Mouse (Mus musculus) neural tube, embryonic 11.5 days (tissue): Measurements from ENCODE around the gene Got1. TPM values are rescaled to one million over a fixed set of nuclear protein-coding genes. Genes with fewer than 3 reads are reported as not detected.

Experiments
- ATAC-seq: fragments of 200-750 bp; cut with Nextera tagmentation; 2 replicates; pipeline ENCODE4 v1.8.0; 2017; ENCODE audit warnings: moderate number of reproducible peaks, mild to moderate bottlenecking, moderate TSS enrichment, moderate library complexity; ENCODE audit not compliant: insufficient read depth, low FRiP score, low TSS enrichment
- DNase-seq: peaks from one replicate; pipeline ENCODE4 v3.0.0-alpha.2; 2015; ENCODE audit warnings: low spot score
- H3K27ac ChIP-seq: fragments of 300-500 bp; sonication (generic); 2 replicates; pipeline ENCODE4 v1.5.1; 2014; ENCODE audit warnings: low read depth, mild to moderate bottlenecking, low read length
- H3K27me3 ChIP-seq: fragments of 300-500 bp; sonication (generic); 2 replicates; pipeline ENCODE4 v1.6.1; 2014; ENCODE audit warnings: mild to moderate bottlenecking, low read length, mixed read lengths; ENCODE audit not compliant: control insufficient read depth, insufficient read depth
- H3K36me3 ChIP-seq: fragments of 300-500 bp; sonication (generic); 2 replicates; pipeline ENCODE4 v1.6.1; 2014; ENCODE audit warnings: mild to moderate bottlenecking, low read length, moderate library complexity, mixed read lengths; ENCODE audit not compliant: control insufficient read depth, insufficient read depth
- H3K4me1 ChIP-seq: fragments of 300-500 bp; sonication (generic); 2 replicates; pipeline ENCODE4 v1.6.1; 2014; ENCODE audit warnings: low read length, mixed read lengths; ENCODE audit not compliant: control insufficient read depth, insufficient read depth
- H3K4me2 ChIP-seq: fragments of 300-500 bp; sonication (generic); 2 replicates; pipeline ENCODE4 v1.6.1; 2014; ENCODE audit warnings: low read depth, mild to moderate bottlenecking, moderate library complexity
- H3K4me3 ChIP-seq: fragments of 300-500 bp; sonication (generic); 2 replicates; pipeline ENCODE4 v1.5.1; 2014; ENCODE audit warnings: low read depth, low read length
- H3K9ac ChIP-seq: fragments of 300-500 bp; sonication (generic); 2 replicates; pipeline ENCODE4 v1.6.1; 2014; ENCODE audit warnings: mild to moderate bottlenecking, low read length
- H3K9me3 ChIP-seq: fragments of 300-500 bp; sonication (generic); 2 replicates; pipeline ENCODE4 v1.6.1; 2016; ENCODE audit warnings: low read length; ENCODE audit not compliant: control insufficient read depth
- WGBS: fragments of 180-500 bp; shearing (Covaris S2); extraction: QIAGEN DNeasy Blood & Tissue Kit; methylation state at CpG from one replicate; pipeline ENCODE4 v1.1.7; 2014; 5-methylcytosine and 5-hydroxymethylcytosine counted together
- polyA plus RNA-seq: library from polyadenylated mRNA; unstranded; fragments of >200 nt; fragmentation: Nextera tagmentation; extraction: Ambion mirVana; gene quantifications from 2 replicates; pipeline ENCODE4 v1.2.1, GENCODE M21; 2014

The Got1 gene
- polyA plus RNA-seq, 1 experiment from 2014 or later = 57.7 TPM

- Histone ChIP-seq H3K4me2 (no peak overlapping the region), H3K4me3 (no peak overlapping the region), H3K4me1 (peaks cover 8% of the 10 kb centered on the region), H3K27ac (no peak overlapping the region), H3K36me3 (no peaks in the 10 kb centered on the region), H3K27me3 (no peaks in the 10 kb centered on the region), H3K9me3 (no peaks in the 10 kb centered on the region), H3K9ac (no peak overlapping the region)
- ATAC-seq (no peak), DNase-seq (no peak)
- WGBS = 82% methylated on average over 18 of the region's 18 CpGs
Observed at GRCm38 (mm10) chr19:43550706-43551492, 26.5 kb upstream of the Got1 start.

- H3K4me1 ChIP-seq = peaks cover 8% of the 10 kb centered on the region
- ATAC-seq (no peak), DNase-seq (no peak)
- no peak overlapping the region for H3K4me2 ChIP-seq
- H3K27ac ChIP-seq = no peak overlapping the region
- no peaks in the 10 kb centered on the region for H3K9me3 ChIP-seq
- no peak overlapping the region for H3K9ac ChIP-seq
- no peaks in the 10 kb centered on the region for H3K27me3 ChIP-seq
- H3K4me3 ChIP-seq = no peak overlapping the region
- H3K36me3 ChIP-seq = no peaks in the 10 kb centered on the region
- 90% methylated on average over 5 of the region's 5 CpGs for WGBS
Observed at GRCm38 (mm10) chr19:43548060-43548459, 23.7 kb upstream of the Got1 start.

- Histone ChIP-seq H3K36me3 (no peaks in the 10 kb centered on the region), H3K9me3 (no peaks in the 10 kb centered on the region), H3K9ac (peak overlapping the region; percentile 6; the same call in 1 of the 2 replicates), H3K4me3 (no peak overlapping the region), H3K4me2 (peak overlapping the region; percentile 33), H3K27ac (no peak overlapping the region), H3K27me3 (no peaks in the 10 kb centered on the region), H3K4me1 (peaks cover 8% of the 10 kb centered on the region)
- 11% methylated on average over 19 of the region's 19 CpGs for WGBS
- ATAC-seq = no peak
- DNase-seq = peak; percentile 45
Observed at GRCm38 (mm10) chr19:43546337-43547117, 22.1 kb upstream of the Got1 start.

GRCm38 (mm10) chr19:43535372-43535771, 11.0 kb upstream of the Got1 start:
- Histone ChIP-seq H3K4me2 (no peak overlapping the region), H3K9ac (no peak overlapping the region), H3K9me3 (no peaks in the 10 kb centered on the region), H3K4me1 (no peaks in the 10 kb centered on the region), H3K36me3 (no peaks in the 10 kb centered on the region), H3K4me3 (no peak overlapping the region), H3K27ac (no peak overlapping the region), H3K27me3 (no peaks in the 10 kb centered on the region)
- ATAC-seq (no peak), DNase-seq (no peak)
- 96% methylated on average over 3 of the region's 3 CpGs for WGBS

GRCm38 (mm10) chr19:43530921-43531320, 6.5 kb upstream of the Got1 start:
- 35% methylated on average over 12 of the region's 12 CpGs for WGBS
- Histone ChIP-seq H3K27me3 (no peaks in the 10 kb centered on the region), H3K4me3 (no peak overlapping the region), H3K4me2 (no peak overlapping the region), H3K9ac (no peak overlapping the region), H3K4me1 (no peaks in the 10 kb centered on the region), H3K9me3 (no peaks in the 10 kb centered on the region), H3K27ac (no peak overlapping the region), H3K36me3 (no peaks in the 10 kb centered on the region)
- DNase-seq (no peak), ATAC-seq (no peak)

- H3K27me3 ChIP-seq = no peaks in the 10 kb centered on the region
- ATAC-seq (peak; percentile 68; the same call in 1 of the 2 replicates), DNase-seq (peak; percentile 82)
- H3K4me2 ChIP-seq = peak overlapping the region; percentile 36
- peaks cover under 1% of the 10 kb centered on the region; the same call in 1 of the 2 replicates for H3K4me1 ChIP-seq
- no peak overlapping the region for H3K27ac ChIP-seq
- H3K36me3 ChIP-seq = no peaks in the 10 kb centered on the region
- H3K9ac ChIP-seq = no peak overlapping the region
- WGBS = 3% methylated on average over 13 of the region's 13 CpGs
- H3K9me3 ChIP-seq = no peaks in the 10 kb centered on the region
- no peak overlapping the region for H3K4me3 ChIP-seq
Observed at GRCm38 (mm10) chr19:43530197-43530770, 5.9 kb upstream of the Got1 start.

- no peak for ATAC-seq
- H3K36me3 ChIP-seq = no peaks in the 10 kb centered on the region
- no peaks in the 10 kb centered on the region for H3K27me3 ChIP-seq
- no peak overlapping the region for H3K4me3 ChIP-seq
- no peak for DNase-seq
- H3K4me1 ChIP-seq = peaks cover 9% of the 10 kb centered on the region
- H3K4me2 ChIP-seq = no peak overlapping the region
- H3K27ac ChIP-seq = no peak overlapping the region
- H3K9ac ChIP-seq = no peak overlapping the region
- WGBS = 87% methylated on average over 8 of the region's 8 CpGs
- H3K9me3 ChIP-seq = no peaks in the 10 kb centered on the region
Observed at GRCm38 (mm10) chr19:43528056-43528587, 3.7 kb upstream of the Got1 start.

- no peak overlapping the region for H3K4me3 ChIP-seq
- DNase-seq (no peak), ATAC-seq (no peak)
- H3K27ac ChIP-seq = no peak overlapping the region
- H3K27me3 ChIP-seq = no peaks in the 10 kb centered on the region
- H3K4me1 ChIP-seq = peaks cover 9% of the 10 kb centered on the region
- H3K9me3 ChIP-seq = no peaks in the 10 kb centered on the region
- H3K4me2 ChIP-seq = no peak overlapping the region
- H3K36me3 ChIP-seq = no peaks in the 10 kb centered on the region
- H3K9ac ChIP-seq = no peak overlapping the region
- 20% methylated on average over 11 of the region's 11 CpGs for WGBS
Observed at GRCm38 (mm10) chr19:43527131-43527530, 2.7 kb upstream of the Got1 start.
